ENCODE assay signal across 21 mouse cellular contexts in the genomic region with DNA sequence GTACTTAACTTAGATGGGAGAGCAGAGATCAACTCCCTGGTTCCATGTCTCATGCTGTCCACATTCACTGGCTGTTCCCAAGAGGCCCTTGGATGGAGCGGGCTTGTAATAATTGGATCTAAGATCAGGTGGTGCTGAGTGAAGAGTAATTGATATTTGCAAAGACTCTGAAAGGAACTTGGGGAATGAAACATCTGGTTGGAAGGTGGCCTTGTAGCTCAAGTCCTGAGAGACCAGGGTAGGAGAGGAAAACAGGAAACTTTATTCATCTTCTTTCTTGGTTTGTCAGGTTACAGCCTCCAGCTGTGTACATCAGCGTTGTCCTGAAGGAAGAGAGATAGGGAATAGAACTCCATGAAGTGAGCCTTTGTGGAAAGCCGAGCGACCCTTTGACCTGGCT.
"Had no signal": no experiment of that assay in that cellular context is flagged by ENCODE, and none has a peak within 500 bp of the region (broad histone marks: within the 10 kb centered on the region; RNA-seq: fewer than 3 reads in every experiment).

No protein-coding gene starts in this region.

- H3K27me3 ChIP-seq: heart, embryonic 12.5 days; hindbrain, embryonic 13.5 days; hindbrain, embryonic 15.5 days; kidney, embryonic 15.5 days; limb, embryonic 13.5 days; limb, embryonic 15.5 days; liver, embryonic 12.5 days had no signal

- H3K27ac ChIP-seq: hindbrain, embryonic 13.5 days; hindbrain, embryonic 15.5 days; hindbrain, postnatal 0 days; kidney, embryonic 15.5 days; kidney, postnatal 0 days; limb, embryonic 13.5 days; limb, embryonic 15.5 days; liver, embryonic 12.5 days; liver, embryonic 14.5 days had no signal

- H3K9ac ChIP-seq: forebrain, postnatal 0 days; heart, embryonic 12.5 days; hindbrain, embryonic 13.5 days; hindbrain, embryonic 15.5 days; kidney, embryonic 15.5 days; limb, embryonic 13.5 days; limb, embryonic 15.5 days; liver, embryonic 12.5 days; liver, embryonic 14.5 days had no signal

- H3K4me1 ChIP-seq: heart, embryonic 12.5 days; liver, embryonic 12.5 days had no signal

- H3K36me3 ChIP-seq: heart, embryonic 12.5 days; hindbrain, embryonic 13.5 days; hindbrain, embryonic 15.5 days; kidney, embryonic 15.5 days; limb, embryonic 13.5 days; limb, embryonic 15.5 days; liver, embryonic 12.5 days had no signal

- DNase-seq: forebrain, postnatal 0 days; gastrocnemius, postnatal 25 days; heart, postnatal 36 days; kidney, adult 11 months; kidney, adult 2 months; kidney, adult 9 months; kidney, postnatal 14 days; kidney, postnatal 36 days; layer of hippocampus, adult 9-11 months; layer of hippocampus, postnatal 36 days; left cerebral cortex, postnatal 4 days had no signal

- H3K4me3 ChIP-seq: heart, embryonic 12.5 days; hindbrain, embryonic 13.5 days; hindbrain, embryonic 15.5 days; kidney, embryonic 15.5 days; limb, embryonic 13.5 days; limb, embryonic 15.5 days; liver, embryonic 12.5 days had no signal
